Mouse (Mus musculus): ENCODE data around the gene Sh3gl1. TPM values are rescaled to one million over a fixed set of nuclear protein-coding genes. Genes with fewer than 3 reads are reported as not detected.

Gene Sh3gl1
- polyA plus RNA-seq, 1 experiment, result 78.2 TPM

- WGBS, result 66% methylated on average over 30 of the region's 30 CpGs
These were observed 36.5 kb downstream of the Sh3gl1 start for GRCm38 (mm10) chr17:55999794-56000499.

GRCm38 (mm10) chr17:55996007-55996406 is 40.4 kb downstream of the Sh3gl1 start:
- Histone ChIP-seq H3K4me1 (ENCODE audit: control insufficient read depth, insufficient read depth, insufficient read length, low read length) (peaks cover 20% of the 10 kb centered on the region), H3K27me3 (ENCODE audit: control insufficient read depth, insufficient read depth, low read length) (no peaks in the 10 kb centered on the region), H3K4me3 (ENCODE audit: low read depth, low read length) (no peak overlapping the region), H3K27ac (ENCODE audit: insufficient read depth, low read depth, low read length) (peak overlapping the region; percentile 70), H3K36me3 (ENCODE audit: control insufficient read depth, insufficient read depth, low read length) (peaks cover 33% of the 10 kb centered on the region)
- WGBS, result 19% methylated on average over 15 of the region's 15 CpGs
- TF ChIP-seq CTCF (IDR thresholded peaks at IDR 0.05; ENCODE audit: extremely low read depth, insufficient read length, insufficient replicate concordance, low read depth, low read length) (no peak), POLR2A (IDR thresholded peaks at IDR 0.05; ENCODE audit: low read depth, low read length) (no peak)

More at GRCm38 (mm10) chr17:55999794-56000499, 36.5 kb downstream of the Sh3gl1 start:
- Histone ChIP-seq H3K27me3 (ENCODE audit: control insufficient read depth, insufficient read depth, low read length) (no peaks in the 10 kb centered on the region), H3K4me3 (ENCODE audit: low read depth, low read length) (no peak overlapping the region), H3K36me3 (ENCODE audit: control insufficient read depth, insufficient read depth, low read length) (peaks cover 47% of the 10 kb centered on the region), H3K4me1 (ENCODE audit: control insufficient read depth, insufficient read depth, insufficient read length, low read length) (peaks cover 23% of the 10 kb centered on the region), H3K27ac (ENCODE audit: insufficient read depth, low read depth, low read length) (no peak overlapping the region)
- TF ChIP-seq CTCF (IDR thresholded peaks at IDR 0.05; ENCODE audit: extremely low read depth, insufficient read length, insufficient replicate concordance, low read depth, low read length) (no peak), POLR2A (IDR thresholded peaks at IDR 0.05; ENCODE audit: low read depth, low read length) (no peak)

GRCm38 (mm10) chr17:55990278-55990898 is 46.0 kb downstream of the Sh3gl1 start:
- H3K27ac ChIP-seq (ENCODE audit: insufficient read depth, low read depth, low read length), result no peak overlapping the region
- 48% methylated on average over 8 of the region's 8 CpGs for WGBS
- peaks cover 17% of the 10 kb centered on the region for H3K4me1 ChIP-seq (ENCODE audit: control insufficient read depth, insufficient read depth, insufficient read length, low read length)
- H3K4me3 ChIP-seq (ENCODE audit: low read depth, low read length), result no peak overlapping the region
- no peak for TF ChIP-seq CTCF (IDR thresholded peaks at IDR 0.05; ENCODE audit: extremely low read depth, insufficient read length, insufficient replicate concordance, low read depth, low read length)
- TF ChIP-seq POLR2A (IDR thresholded peaks at IDR 0.05; ENCODE audit: low read depth, low read length), result no peak
- peaks cover 4% of the 10 kb centered on the region for H3K36me3 ChIP-seq (ENCODE audit: control insufficient read depth, insufficient read depth, low read length)
- H3K27me3 ChIP-seq (ENCODE audit: control insufficient read depth, insufficient read depth, low read length), result peaks cover 3% of the 10 kb centered on the region; the same call in 1 of the 2 replicates

- WGBS, result 12% methylated on average over 33 of the region's 35 CpGs
- peak within 1 kb of the TSS; percentile 34 for H3K4me3 ChIP-seq (ENCODE audit: low read depth, low read length)
- H3K4me1 ChIP-seq (ENCODE audit: control insufficient read depth, insufficient read depth, insufficient read length, low read length), result peaks cover 10% of the 10 kb centered on the region; the same call in 1 of the 2 replicates
- H3K36me3 ChIP-seq (ENCODE audit: control insufficient read depth, insufficient read depth, low read length), result no peaks in the 10 kb centered on the region
- H3K27ac ChIP-seq (ENCODE audit: insufficient read depth, low read depth, low read length), result no peak within 1 kb of the TSS
- peaks cover 3% of the 10 kb centered on the region; the same call in 1 of the 2 replicates for H3K27me3 ChIP-seq (ENCODE audit: control insufficient read depth, insufficient read depth, low read length)
- TF ChIP-seq POLR2A (IDR thresholded peaks at IDR 0.05; ENCODE audit: low read depth, low read length), result no peak
- TF ChIP-seq CTCF (IDR thresholded peaks at IDR 0.05; ENCODE audit: extremely low read depth, insufficient read length, insufficient replicate concordance, low read depth, low read length), result no peak
These were observed 50.1 kb downstream of the Sh3gl1 start, which contains the start of gene Fsd1 for GRCm38 (mm10) chr17:55986030-55986961. TSS of gene Fsd1 (plus strand) at chr17:55986509.

GRCm38 (mm10) chr17:55977301-55977700 is 59.1 kb downstream of the Sh3gl1 start:
- TF ChIP-seq CTCF (IDR thresholded peaks at IDR 0.05; ENCODE audit: extremely low read depth, insufficient read length, insufficient replicate concordance, low read depth, low read length) (no peak), POLR2A (IDR thresholded peaks at IDR 0.05; ENCODE audit: low read depth, low read length) (no peak)
- H3K36me3 ChIP-seq (ENCODE audit: control insufficient read depth, insufficient read depth, low read length), result no peaks in the 10 kb centered on the region
- no peak overlapping the region for H3K4me3 ChIP-seq (ENCODE audit: low read depth, low read length)
- WGBS, result 66% methylated on average over 3 of the region's 3 CpGs
- no peaks in the 10 kb centered on the region for H3K27me3 ChIP-seq (ENCODE audit: control insufficient read depth, insufficient read depth, low read length)
- peaks cover 12% of the 10 kb centered on the region for H3K4me1 ChIP-seq (ENCODE audit: control insufficient read depth, insufficient read depth, insufficient read length, low read length)
- H3K27ac ChIP-seq (ENCODE audit: insufficient read depth, low read depth, low read length), result peak overlapping the region; percentile 75; the same call in 1 of the 2 replicates

- no peaks in the 10 kb centered on the region for H3K36me3 ChIP-seq (ENCODE audit: control insufficient read depth, insufficient read depth, low read length)
- TF ChIP-seq CTCF (IDR thresholded peaks at IDR 0.05; ENCODE audit: extremely low read depth, insufficient read length, insufficient replicate concordance, low read depth, low read length) (peak; percentile 87), POLR2A (IDR thresholded peaks at IDR 0.05; ENCODE audit: low read depth, low read length) (no peak)
- 13% methylated on average over 13 of the region's 13 CpGs for WGBS
- H3K4me1 ChIP-seq (ENCODE audit: control insufficient read depth, insufficient read depth, insufficient read length, low read length), result peaks cover 12% of the 10 kb centered on the region
- peak overlapping the region; percentile 75 for H3K27ac ChIP-seq (ENCODE audit: insufficient read depth, low read depth, low read length)
- peaks cover 4% of the 10 kb centered on the region for H3K27me3 ChIP-seq (ENCODE audit: control insufficient read depth, insufficient read depth, low read length)
- no peak overlapping the region for H3K4me3 ChIP-seq (ENCODE audit: low read depth, low read length)
These were observed 60.1 kb downstream of the Sh3gl1 start for GRCm38 (mm10) chr17:55976255-55976862.

Measured in small intestine, adult 2 months (tissue).